Mouse (Mus musculus): ENCODE measurements around the gene Ttc6. TPM values are rescaled to one million over a fixed set of nuclear protein-coding genes. Genes with fewer than 3 reads are reported as not detected.

The Ttc6 gene
- total and polyA plus RNA-seq, 2 experiments: 1.0 TPM

DNA sequence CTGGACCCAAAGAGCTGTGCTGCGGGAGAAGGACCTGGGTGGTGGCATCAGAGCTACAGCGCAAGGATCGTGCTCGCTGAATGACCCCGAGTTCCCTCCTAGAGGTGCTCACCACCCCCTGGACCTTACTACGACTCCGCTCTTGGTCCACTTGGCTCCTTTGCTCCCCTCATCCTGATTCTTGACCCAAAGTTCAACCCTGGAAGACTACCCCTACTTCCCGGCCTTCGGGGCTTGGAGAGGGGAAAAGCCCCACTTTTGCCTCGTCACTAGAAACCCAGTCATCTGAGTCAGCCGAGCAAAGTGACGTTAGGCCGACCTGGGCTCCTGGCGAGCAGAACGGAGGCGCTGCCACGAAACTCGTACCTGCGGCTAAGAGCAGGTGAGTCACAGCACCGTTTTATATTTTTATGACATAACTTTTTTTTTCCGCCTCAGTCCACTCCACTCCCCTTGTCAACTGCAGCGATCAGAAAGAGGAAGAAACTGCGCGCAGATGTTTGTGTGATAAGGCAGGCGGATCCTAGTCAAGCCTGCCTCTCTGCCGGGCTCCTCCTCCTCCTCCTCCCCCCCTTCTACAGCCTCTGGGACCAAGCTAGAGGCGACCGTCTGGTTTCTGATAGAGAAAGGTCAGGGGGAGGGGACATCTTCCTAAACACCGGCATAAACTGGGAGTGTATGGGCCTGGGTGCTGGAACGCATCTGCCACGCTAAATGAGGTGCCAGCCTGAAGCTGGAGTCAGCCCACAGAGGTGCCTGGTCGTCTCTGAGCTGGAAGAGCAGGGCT is 17.3 kb upstream of the Ttc6 start, which contains the start of gene Foxa1:
Foxa1 (minus strand) TSS at position 502 of the 787 bp plus-strand sequence.
- TF ChIP-seq CTCF (IDR thresholded peaks at IDR 0.05; ENCODE audit: low read depth, low read length): no peak
- TF ChIP-seq POLR2A (IDR thresholded peaks at IDR 0.05; ENCODE audit: extremely low read depth, insufficient read depth, low read length): 0 out of 2 replicates have a peak, but pooled peaks have one; percentile 25
- H3K4me1 ChIP-seq (ENCODE audit: control insufficient read depth, insufficient read depth, low read length): 0 out of 2 replicates have a peak, but pooled peaks cover 3% of the 10 kb centered on the region
- H3K9ac ChIP-seq (ENCODE audit: low read depth, low read length): peak within 1 kb of the TSS; percentile 85
- DNase-seq (ENCODE audit: extremely low read depth, low read depth, low spot score): peak; percentile 69
- under 1% methylated on average over 32 of the region's 32 CpGs for WGBS
- no peaks in the 10 kb centered on the region; the same call in 1 of the 2 replicates for H3K36me3 ChIP-seq (ENCODE audit: control insufficient read depth, insufficient read depth, low read length)
- peak within 1 kb of the TSS; percentile 77 for H3K4me3 ChIP-seq (ENCODE audit: insufficient read depth, low read depth, low read length)
- H3K27me3 ChIP-seq (ENCODE audit: control insufficient read depth, insufficient read depth, low read length): no peaks in the 10 kb centered on the region
- peaks cover 7% of the 10 kb centered on the region; the same call in 1 of the 2 replicates for H3K79me2 ChIP-seq (ENCODE audit: control insufficient read depth, insufficient read depth, low read length)
- peak within 1 kb of the TSS; percentile 94 for H3K27ac ChIP-seq (replicated peaks; ENCODE audit: insufficient read depth, low read depth, low read length)

DNA sequence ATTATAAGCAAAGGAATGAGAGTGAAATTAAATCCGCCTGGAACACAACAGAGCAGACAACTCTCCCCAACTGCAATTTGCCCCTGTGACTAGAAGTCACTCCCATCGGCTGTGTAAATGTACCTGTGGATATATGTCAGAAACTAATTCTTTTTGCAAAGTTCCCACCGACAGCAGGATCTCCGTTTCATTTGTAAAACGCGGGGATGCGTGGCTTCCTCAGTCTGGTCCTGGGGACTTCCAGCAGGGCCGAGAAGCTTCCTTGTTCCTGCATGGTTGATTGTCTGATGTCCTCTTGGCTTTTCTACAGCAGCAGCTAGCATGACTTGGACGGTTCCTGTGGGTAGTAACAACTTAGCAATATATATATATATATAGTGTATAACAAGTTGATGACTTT is 16.0 kb upstream of the Ttc6 start:
- no peaks in the 10 kb centered on the region for H3K27me3 ChIP-seq (ENCODE audit: control insufficient read depth, insufficient read depth, low read length)
- no peaks in the 10 kb centered on the region; the same call in 1 of the 2 replicates for H3K79me2 ChIP-seq (ENCODE audit: control insufficient read depth, insufficient read depth, low read length)
- H3K4me1 ChIP-seq (ENCODE audit: control insufficient read depth, insufficient read depth, low read length): 0 out of 2 replicates have a peak, but pooled peaks cover 3% of the 10 kb centered on the region
- no peak overlapping the region for H3K27ac ChIP-seq (replicated peaks; ENCODE audit: insufficient read depth, low read depth, low read length)
- no peak for DNase-seq (ENCODE audit: extremely low read depth, low read depth, low spot score)
- WGBS: 60% methylated on average over 9 of the region's 9 CpGs
- no peak overlapping the region for H3K4me3 ChIP-seq (ENCODE audit: insufficient read depth, low read depth, low read length)
- TF ChIP-seq POLR2A (IDR thresholded peaks at IDR 0.05; ENCODE audit: extremely low read depth, insufficient read depth, low read length): no peak
- TF ChIP-seq CTCF (IDR thresholded peaks at IDR 0.05; ENCODE audit: low read depth, low read length): no peak
- no peak overlapping the region for H3K9ac ChIP-seq (ENCODE audit: low read depth, low read length)
- H3K36me3 ChIP-seq (ENCODE audit: control insufficient read depth, insufficient read depth, low read length): no peaks in the 10 kb centered on the region

DNA sequence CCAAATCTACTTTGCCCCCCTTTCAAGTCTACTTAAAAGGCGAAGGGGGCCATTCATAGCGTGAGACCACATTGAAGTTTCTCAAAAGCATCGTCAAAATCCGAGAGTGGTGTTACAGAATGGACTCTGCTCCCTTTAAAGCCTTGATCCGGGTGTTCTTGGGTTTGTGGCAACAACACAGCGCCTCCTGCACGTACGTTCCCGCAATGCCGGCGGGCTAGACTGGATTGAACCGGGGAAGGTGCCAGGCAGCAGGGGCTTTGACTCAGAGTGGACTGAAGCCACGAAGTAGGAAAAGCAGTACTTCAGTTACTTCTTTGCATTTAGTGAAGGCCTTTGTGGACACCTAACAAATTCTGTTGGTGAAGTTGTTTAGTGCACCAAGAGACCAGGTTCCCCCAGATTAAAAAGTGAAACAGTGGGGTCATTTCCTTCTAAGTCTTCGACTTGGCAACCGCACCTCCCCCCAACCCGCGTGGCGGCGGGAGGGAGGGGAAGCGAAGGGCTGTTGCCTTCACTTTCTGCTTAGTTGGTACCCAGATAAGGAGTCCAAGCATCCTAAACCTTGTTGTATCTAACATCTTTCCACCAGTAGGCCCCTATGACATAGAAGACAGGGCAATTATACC is 15.4 kb upstream of the Ttc6 start:
- no peak overlapping the region for H3K4me3 ChIP-seq (ENCODE audit: insufficient read depth, low read depth, low read length)
- peak; percentile 60 for TF ChIP-seq CTCF (IDR thresholded peaks at IDR 0.05; ENCODE audit: low read depth, low read length)
- TF ChIP-seq POLR2A (IDR thresholded peaks at IDR 0.05; ENCODE audit: extremely low read depth, insufficient read depth, low read length): no peak
- DNase-seq (ENCODE audit: extremely low read depth, low read depth, low spot score): peak; percentile 37
- WGBS: 26% methylated on average over 20 of the region's 20 CpGs
- H3K27me3 ChIP-seq (ENCODE audit: control insufficient read depth, insufficient read depth, low read length): no peaks in the 10 kb centered on the region
- no peak overlapping the region for H3K27ac ChIP-seq (replicated peaks; ENCODE audit: insufficient read depth, low read depth, low read length)
- H3K79me2 ChIP-seq (ENCODE audit: control insufficient read depth, insufficient read depth, low read length): no peaks in the 10 kb centered on the region
- H3K9ac ChIP-seq (ENCODE audit: low read depth, low read length): no peak overlapping the region
- no peaks in the 10 kb centered on the region for H3K36me3 ChIP-seq (ENCODE audit: control insufficient read depth, insufficient read depth, low read length)
- H3K4me1 ChIP-seq (ENCODE audit: control insufficient read depth, insufficient read depth, low read length): 0 out of 2 replicates have a peak, but pooled peaks cover 3% of the 10 kb centered on the region

DNA sequence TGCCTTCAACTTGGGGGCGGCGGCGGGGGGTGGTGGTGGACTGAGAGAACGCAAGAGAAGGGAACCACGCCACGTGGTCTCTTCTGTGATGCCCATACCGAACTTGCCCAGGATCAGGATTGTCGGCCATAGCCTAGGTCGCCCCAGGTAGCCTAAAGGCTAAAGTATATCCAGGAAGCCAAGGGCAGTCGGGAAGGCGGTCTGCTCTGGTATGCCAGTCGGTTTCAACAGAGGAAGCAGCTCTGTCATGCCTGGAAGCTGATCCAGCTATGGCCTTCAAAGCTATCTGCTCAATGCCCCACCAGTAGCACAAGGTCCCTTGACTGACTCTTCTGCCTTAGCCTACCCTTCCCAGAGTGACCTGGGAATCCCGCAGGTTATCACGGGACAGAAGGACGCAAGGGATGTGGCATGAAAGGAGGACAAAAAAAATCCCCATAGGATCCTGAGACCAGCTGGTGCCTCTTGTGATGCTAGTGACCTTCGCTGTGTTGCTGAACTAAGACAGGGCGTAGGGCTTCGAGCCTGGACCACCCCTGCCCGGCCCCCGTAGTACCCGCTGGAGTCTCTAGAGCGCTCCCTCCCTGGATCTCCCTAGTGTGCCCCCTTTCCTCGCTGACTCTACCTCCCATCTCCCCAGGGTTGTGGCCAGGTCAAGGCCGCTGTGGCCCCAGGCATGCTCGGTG is 14.8 kb upstream of the Ttc6 start:
- 0 out of 2 replicates have a peak, but pooled peaks cover 3% of the 10 kb centered on the region for H3K4me1 ChIP-seq (ENCODE audit: control insufficient read depth, insufficient read depth, low read length)
- H3K9ac ChIP-seq (ENCODE audit: low read depth, low read length): no peak overlapping the region
- H3K27ac ChIP-seq (replicated peaks; ENCODE audit: insufficient read depth, low read depth, low read length): no peak overlapping the region
- no peaks in the 10 kb centered on the region for H3K36me3 ChIP-seq (ENCODE audit: control insufficient read depth, insufficient read depth, low read length)
- no peak overlapping the region for H3K4me3 ChIP-seq (ENCODE audit: insufficient read depth, low read depth, low read length)
- no peaks in the 10 kb centered on the region for H3K79me2 ChIP-seq (ENCODE audit: control insufficient read depth, insufficient read depth, low read length)
- H3K27me3 ChIP-seq (ENCODE audit: control insufficient read depth, insufficient read depth, low read length): no peaks in the 10 kb centered on the region
- DNase-seq (ENCODE audit: extremely low read depth, low read depth, low spot score): no peak
- WGBS: 64% methylated on average over 25 of the region's 25 CpGs
- TF ChIP-seq CTCF (IDR thresholded peaks at IDR 0.05; ENCODE audit: low read depth, low read length) (no peak), POLR2A (IDR thresholded peaks at IDR 0.05; ENCODE audit: extremely low read depth, insufficient read depth, low read length) (no peak)

DNA sequence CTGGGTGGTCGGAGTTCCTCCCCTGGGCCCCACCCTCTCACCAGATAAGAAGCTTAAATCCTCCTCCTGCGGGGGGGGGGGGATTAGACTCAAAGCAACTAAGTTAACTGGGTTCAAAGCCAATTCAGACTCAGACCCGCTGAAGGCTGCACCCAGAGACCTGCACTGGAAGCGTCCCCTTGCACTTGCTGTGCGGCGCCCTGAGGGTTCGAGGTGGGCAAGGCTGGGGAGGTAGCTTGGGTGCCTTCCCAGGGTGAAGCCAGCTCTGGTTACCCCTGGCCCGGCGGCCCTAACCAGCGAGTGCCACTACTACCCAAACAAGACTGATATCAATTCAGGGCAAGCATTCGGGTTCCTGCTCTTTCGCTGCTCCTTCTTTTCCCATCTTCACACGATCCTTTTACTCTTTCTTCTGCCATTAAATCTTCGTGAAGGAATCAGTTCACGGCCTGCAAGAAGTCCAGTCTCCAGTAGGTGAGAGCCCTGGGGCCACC is 14.2 kb upstream of the Ttc6 start:
- H3K36me3 ChIP-seq (ENCODE audit: control insufficient read depth, insufficient read depth, low read length): no peaks in the 10 kb centered on the region
- WGBS: 52% methylated on average over 15 of the region's 15 CpGs
- H3K4me1 ChIP-seq (ENCODE audit: control insufficient read depth, insufficient read depth, low read length): 0 out of 2 replicates have a peak, but pooled peaks cover 3% of the 10 kb centered on the region
- no peak overlapping the region for H3K4me3 ChIP-seq (ENCODE audit: insufficient read depth, low read depth, low read length)
- TF ChIP-seq POLR2A (IDR thresholded peaks at IDR 0.05; ENCODE audit: extremely low read depth, insufficient read depth, low read length): no peak
- TF ChIP-seq CTCF (IDR thresholded peaks at IDR 0.05; ENCODE audit: low read depth, low read length): no peak
- no peaks in the 10 kb centered on the region for H3K79me2 ChIP-seq (ENCODE audit: control insufficient read depth, insufficient read depth, low read length)
- DNase-seq (ENCODE audit: extremely low read depth, low read depth, low spot score): no peak
- no peak overlapping the region for H3K9ac ChIP-seq (ENCODE audit: low read depth, low read length)
- H3K27me3 ChIP-seq (ENCODE audit: control insufficient read depth, insufficient read depth, low read length): no peaks in the 10 kb centered on the region
- no peak overlapping the region for H3K27ac ChIP-seq (replicated peaks; ENCODE audit: insufficient read depth, low read depth, low read length)
